Comparison of ENCODE assay signal across 11 mouse cellular contexts in the genomic region with DNA sequence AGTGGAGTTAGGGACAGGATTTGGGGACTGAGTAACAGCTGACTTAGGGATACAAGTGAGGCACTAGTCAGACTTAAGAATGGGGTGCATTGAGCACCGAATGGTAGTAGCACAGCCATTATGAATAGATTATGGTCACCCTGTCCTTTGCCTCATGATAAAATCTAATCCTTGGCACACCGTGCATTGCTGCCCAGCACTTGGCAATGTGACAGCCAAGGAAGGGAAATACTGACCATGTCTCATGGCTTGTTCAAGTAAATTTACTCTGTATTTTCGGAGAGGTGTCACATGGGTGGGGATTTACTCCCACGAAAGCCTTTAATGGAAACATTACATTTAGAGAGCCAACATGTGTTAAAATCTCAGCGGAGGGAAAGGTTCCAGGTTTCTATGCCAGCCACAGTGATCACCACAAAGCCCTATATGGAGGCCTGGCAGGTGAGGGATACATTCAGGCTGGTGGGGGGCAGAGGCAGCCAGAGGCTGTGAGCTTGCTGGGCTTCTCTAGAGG.
DNase-seq lines count a peak whose midpoint lies in the region; ATAC-seq lines count a peak whose summit lies in the region.
"Had no signal": no experiment of that assay in that cellular context is flagged by ENCODE, and none has a peak within 500 bp of the region (broad histone marks: within the 10 kb centered on the region; RNA-seq: fewer than 3 reads in every experiment).

No protein-coding gene starts in this region.

- H3K9me3 ChIP-seq in heart, embryonic 11.5 days (replicated peaks; ENCODE audit: control insufficient read depth, low read length), result no peaks in the 10 kb centered on the region
- no peaks in the 10 kb centered on the region for H3K9me3 ChIP-seq in kidney, embryonic 15.5 days (replicated peaks)
- H3K9me3 ChIP-seq in kidney, embryonic 14.5 days (ENCODE audit: control insufficient read depth, low read length), result no peaks in the 10 kb centered on the region

- no peak overlapping the region for H3K9ac ChIP-seq in heart, embryonic 11.5 days (ENCODE audit: low read depth, low read length)
- no peak overlapping the region for H3K9ac ChIP-seq in kidney, embryonic 15.5 days
- H3K9ac ChIP-seq in kidney, embryonic 14.5 days (ENCODE audit: low read depth, low read length), result no peak overlapping the region

- H3K27ac ChIP-seq in heart, embryonic 11.5 days (ENCODE audit: low read depth, low read length), result peak overlapping the region; percentile 22; the same call in 1 of the 2 replicates
- H3K27ac ChIP-seq in kidney, embryonic 15.5 days, result 0 out of 2 replicates have a peak overlapping the region, but pooled peaks have one; percentile 13
- H3K27ac ChIP-seq in kidney, embryonic 14.5 days (ENCODE audit: low read depth, low read length), result no peak overlapping the region

- no peak for ATAC-seq in heart, embryonic 11.5 days (replicated peaks; ENCODE audit: insufficient number of reproducible peaks, low FRiP score, low TSS enrichment)
- ATAC-seq in kidney, embryonic 15.5 days (replicated peaks; ENCODE audit: low FRiP score), result no peak
- no peak for ATAC-seq in kidney, embryonic 14.5 days (ENCODE audit: low FRiP score, low TSS enrichment)

- no peaks in the 10 kb centered on the region for H3K27me3 ChIP-seq in heart, embryonic 11.5 days (ENCODE audit: control insufficient read depth, insufficient read depth, low read length)
- H3K27me3 ChIP-seq in kidney, embryonic 15.5 days, result no peaks in the 10 kb centered on the region
- no peaks in the 10 kb centered on the region for H3K27me3 ChIP-seq in kidney, embryonic 14.5 days (ENCODE audit: control insufficient read depth, insufficient read depth, low read length)

- intact Hi-C loops in heart, postnatal 14 days (cut with DNase I), result no loop called here
- intact Hi-C loops in left cerebral cortex, postnatal 36 days (cut with DNase I), result no loop called here

- WGBS in heart, embryonic 11.5 days (ENCODE audit: insufficient replicate concordance), result 81% methylated on average over 5 of the region's 5 CpGs
- WGBS in kidney, embryonic 15.5 days, result 75% methylated on average over 5 of the region's 5 CpGs
- 81% methylated on average over 5 of the region's 5 CpGs for WGBS in kidney, embryonic 14.5 days

- no peak overlapping the region for H3K4me2 ChIP-seq in heart, embryonic 11.5 days
- no peak overlapping the region for H3K4me2 ChIP-seq in kidney, embryonic 15.5 days
- H3K4me2 ChIP-seq in kidney, embryonic 14.5 days (replicated peaks; ENCODE audit: low read depth, low read length), result no peak overlapping the region

- peaks cover 85% of the 10 kb centered on the region for H3K4me1 ChIP-seq in heart, embryonic 11.5 days (ENCODE audit: control insufficient read depth, insufficient read depth, low read length)
- peaks cover 77% of the 10 kb centered on the region for H3K4me1 ChIP-seq in kidney, embryonic 15.5 days
- H3K4me1 ChIP-seq in kidney, embryonic 14.5 days (ENCODE audit: control insufficient read depth, insufficient read depth, low read length), result peaks cover 35% of the 10 kb centered on the region

- DNase-seq in heart, postnatal 14 days, result no peak
- peak; percentile 63 for DNase-seq in brain, adult 2 months (ENCODE audit: low read depth, low spot score)
- DNase-seq in left cerebral cortex, postnatal 36 days (ENCODE audit: low spot score in 2 of 2), result peak; percentile 31 to 45
- DNase-seq in spleen, postnatal 14 days (ENCODE audit: low spot score in 2 of 2), result no peak
- no peak for DNase-seq in thymus, postnatal 0 days (ENCODE audit: low spot score)
- DNase-seq: adrenal gland, postnatal 25 days; thymus, postnatal 25 days had no signal

- no peak overlapping the region for H3K4me3 ChIP-seq in heart, embryonic 11.5 days (ENCODE audit: low read depth, low read length)
- no peak overlapping the region for H3K4me3 ChIP-seq in kidney, embryonic 15.5 days (replicated peaks)
- H3K4me3 ChIP-seq in kidney, embryonic 14.5 days (ENCODE audit: low read length), result no peak overlapping the region
- H3K4me3 ChIP-seq: erythroblast, embryonic 14.5 days had no signal

- no peaks in the 10 kb centered on the region for H3K36me3 ChIP-seq in heart, embryonic 11.5 days (ENCODE audit: control insufficient read depth, insufficient read depth, low read length)
- H3K36me3 ChIP-seq in kidney, embryonic 15.5 days, result no peaks in the 10 kb centered on the region
- 0 out of 2 replicates have a peak, but pooled peaks cover 5% of the 10 kb centered on the region for H3K36me3 ChIP-seq in kidney, embryonic 14.5 days (ENCODE audit: control insufficient read depth, insufficient read depth, low read length)

Comparison
In these comparisons a context has a peak if more than half of its experiments do, and no peak if none do; other contexts are left out.
1. DNase-seq: peak in brain, adult 2 months (single experiment) and left cerebral cortex, postnatal 36 days (2 of 2); none in heart, postnatal 14 days (0 of 2), spleen, postnatal 14 days (0 of 2) and thymus, postnatal 0 days (single experiment).